Mouse (Mus musculus) liver, embryonic 14.5 days (tissue): Measurements from ENCODE around the gene Gm20379.

Experiments used
- CTCF ChIP-seq: IDR thresholded peaks from 2 replicates; pipeline ENCODE4 v1.5.1; 2016; ENCODE audit warnings: antibody characterized with exemption, low read depth, control low read depth
- EP300 ChIP-seq: IDR thresholded peaks from 2 replicates; pipeline ENCODE4 v1.6.1; 2016; ENCODE audit warnings: antibody characterized with exemption, low read depth

GRCm38 (mm10) chr13:92291605-92292004, 14.2 kb upstream of the Gm20379 start:
- TF ChIP-seq CTCF (no peak), EP300 (no peak)
